Mouse (Mus musculus): Measurements from ENCODE around the gene Sirt2. TPM values are rescaled to one million over a fixed set of nuclear protein-coding genes. Genes with fewer than 3 reads are reported as not detected.
A peak's percentile ranks its signal among the peaks of the same experiment; 100 is the strongest.

The Sirt2 gene
- total and polyA plus RNA-seq, 3 experiments = 34.1 to 103 (median 60.0) TPM

DNA sequence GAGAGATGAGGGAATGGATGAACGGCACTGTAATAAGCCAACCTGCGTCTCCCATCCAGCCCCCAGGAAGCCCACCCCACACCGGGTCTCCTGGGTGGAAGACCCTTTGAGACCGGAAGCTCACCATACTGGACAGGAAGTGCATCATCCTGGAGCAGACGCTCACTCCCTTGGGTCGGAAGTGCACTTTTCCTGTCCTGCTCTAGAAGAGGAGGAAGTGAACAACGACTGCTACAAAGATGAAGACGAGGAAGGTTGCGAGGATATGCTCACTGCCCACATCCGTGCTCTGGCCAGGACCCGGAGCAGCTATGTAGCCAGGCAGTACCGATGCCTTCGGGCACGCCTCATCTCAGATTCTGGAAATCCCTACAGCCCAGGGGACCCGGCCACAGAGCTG is 29.3 kb downstream of the Sirt2 start:
- no peak for TF ChIP-seq GATA2 (IDR thresholded peaks at IDR 0.05; ENCODE audit: borderline replicate concordance, low read depth, low read length)
- no peak for TF ChIP-seq POLR2AphosphoS5 (IDR thresholded peaks at IDR 0.05; ENCODE audit: insufficient replicate concordance, low read depth, low read length)
- no peak for TF ChIP-seq TAL1 (conservative IDR thresholded peaks at IDR 0.05; ENCODE audit: low read depth, low read length)
- TF ChIP-seq CTCF (IDR thresholded peaks at IDR 0.05; ENCODE audit: low read depth, low read length) = no peak
- TF ChIP-seq GATA1 (IDR thresholded peaks at IDR 0.05; ENCODE audit: borderline replicate concordance, low read length) = no peak
- no peak for DNase-seq (ENCODE audit: low spot score)
- peaks cover 38% of the 10 kb centered on the region for H3K4me1 ChIP-seq (ENCODE audit: insufficient read depth, low read depth, low read length)
- peaks cover 18% of the 10 kb centered on the region; the same call in 1 of the 2 replicates for H3K27me3 ChIP-seq (ENCODE audit: insufficient read depth, low read length)
- ATAC-seq (ENCODE audit: extremely low read depth, insufficient number of reproducible peaks, low FRiP score, poor library complexity, severe bottlenecking) = no peak
- peak overlapping the region; percentile 10; the same call in 1 of the 2 replicates for H3K4me3 ChIP-seq (ENCODE audit: low read depth, low read length)
- H3K9me3 ChIP-seq (replicated peaks) = no peaks in the 10 kb centered on the region
- H3K36me3 ChIP-seq (replicated peaks) = no peaks in the 10 kb centered on the region

DNA sequence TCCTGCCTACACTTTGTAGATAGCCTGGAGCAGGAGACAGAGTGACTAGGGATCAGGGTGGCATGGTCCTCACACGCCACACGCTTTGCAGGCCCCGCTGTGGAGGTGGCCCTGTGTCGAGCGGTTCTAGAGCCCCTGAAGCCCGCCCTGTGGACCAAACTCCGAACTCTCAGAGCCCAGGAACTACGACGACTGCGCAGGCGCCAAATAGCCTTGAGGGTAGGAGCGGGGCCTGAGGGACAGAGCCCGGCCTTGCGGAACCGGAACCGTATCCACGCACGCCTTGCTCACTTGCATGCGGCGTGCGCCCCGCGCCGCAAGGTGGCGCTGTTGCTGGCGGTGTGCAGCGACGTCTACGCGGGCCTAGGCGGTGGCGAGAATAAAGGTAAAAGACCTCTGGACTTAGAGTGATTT is 30.0 kb downstream of the Sirt2 start:
- TF ChIP-seq POLR2AphosphoS5 (IDR thresholded peaks at IDR 0.05; ENCODE audit: insufficient replicate concordance, low read depth, low read length) (no peak), TAL1 (conservative IDR thresholded peaks at IDR 0.05; ENCODE audit: low read depth, low read length) (no peak), GATA2 (IDR thresholded peaks at IDR 0.05; ENCODE audit: borderline replicate concordance, low read depth, low read length) (no peak), CTCF (IDR thresholded peaks at IDR 0.05; ENCODE audit: low read depth, low read length) (peak; percentile 98), GATA1 (IDR thresholded peaks at IDR 0.05; ENCODE audit: borderline replicate concordance, low read length) (no peak)
- DNase-seq (ENCODE audit: low spot score) = peak; percentile 50
- H3K36me3 ChIP-seq (replicated peaks) = no peaks in the 10 kb centered on the region
- ATAC-seq (ENCODE audit: extremely low read depth, insufficient number of reproducible peaks, low FRiP score, poor library complexity, severe bottlenecking) = no peak
- peaks cover 18% of the 10 kb centered on the region; the same call in 1 of the 2 replicates for H3K27me3 ChIP-seq (ENCODE audit: insufficient read depth, low read length)
- peaks cover 38% of the 10 kb centered on the region for H3K4me1 ChIP-seq (ENCODE audit: insufficient read depth, low read depth, low read length)
- peak overlapping the region; percentile 37; the same call in 1 of the 2 replicates for H3K4me3 ChIP-seq (ENCODE audit: low read depth, low read length)
- H3K9me3 ChIP-seq (replicated peaks) = no peaks in the 10 kb centered on the region

DNA sequence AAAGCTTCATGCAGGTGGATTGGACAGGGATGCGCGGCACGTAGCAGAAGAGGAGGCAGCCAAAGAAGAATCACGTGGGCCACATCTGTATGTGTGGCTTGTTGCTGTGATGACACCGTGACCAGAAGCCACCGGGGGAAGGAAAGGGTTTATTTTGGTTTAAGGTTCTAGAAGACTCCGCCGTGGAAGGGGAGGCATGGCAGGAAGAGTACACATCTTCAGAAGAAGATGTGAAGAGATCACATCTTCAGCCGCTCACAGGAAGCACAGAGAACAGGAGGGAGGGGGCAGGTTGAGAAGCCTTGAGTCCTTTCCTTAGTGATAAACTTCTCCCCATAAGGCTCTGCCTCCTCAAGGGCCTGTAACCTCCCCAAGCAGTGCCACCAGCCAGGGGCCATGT is 33.5 kb downstream of the Sirt2 start:
- DNase-seq (ENCODE audit: low spot score) (no peak), ATAC-seq (ENCODE audit: extremely low read depth, insufficient number of reproducible peaks, low FRiP score, poor library complexity, severe bottlenecking) (no peak)
- H3K27me3 ChIP-seq (ENCODE audit: insufficient read depth, low read length) = peaks cover 7% of the 10 kb centered on the region; the same call in 1 of the 2 replicates
- peaks cover 40% of the 10 kb centered on the region for H3K4me1 ChIP-seq (ENCODE audit: insufficient read depth, low read depth, low read length)
- no peaks in the 10 kb centered on the region for H3K9me3 ChIP-seq (replicated peaks)
- no peaks in the 10 kb centered on the region for H3K36me3 ChIP-seq (replicated peaks)
- TF ChIP-seq CTCF (IDR thresholded peaks at IDR 0.05; ENCODE audit: low read depth, low read length) = no peak
- no peak for TF ChIP-seq POLR2AphosphoS5 (IDR thresholded peaks at IDR 0.05; ENCODE audit: insufficient replicate concordance, low read depth, low read length)
- no peak for TF ChIP-seq GATA2 (IDR thresholded peaks at IDR 0.05; ENCODE audit: borderline replicate concordance, low read depth, low read length)
- no peak for TF ChIP-seq GATA1 (IDR thresholded peaks at IDR 0.05; ENCODE audit: borderline replicate concordance, low read length)
- TF ChIP-seq TAL1 (conservative IDR thresholded peaks at IDR 0.05; ENCODE audit: low read depth, low read length) = no peak
- no peak overlapping the region for H3K4me3 ChIP-seq (ENCODE audit: low read depth, low read length)

DNA sequence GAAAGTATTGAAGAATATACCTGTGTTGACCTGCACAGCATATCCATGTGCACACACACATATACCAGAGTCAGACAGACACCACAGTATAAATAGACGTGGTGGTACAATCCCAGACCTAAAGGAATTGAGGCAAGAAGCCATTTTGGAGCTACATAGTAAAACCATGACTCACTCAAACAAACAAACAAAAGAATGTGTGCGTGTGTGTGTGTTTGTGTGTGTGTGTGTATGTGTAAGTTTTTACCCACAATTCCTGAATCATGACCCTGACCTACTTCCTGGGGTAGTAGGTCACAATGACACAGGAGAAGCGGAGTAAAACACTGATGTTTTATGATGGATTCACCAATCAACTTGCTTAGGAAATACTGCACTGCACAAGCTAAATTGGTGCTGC is 34.9 kb downstream of the Sirt2 start:
- ATAC-seq (ENCODE audit: extremely low read depth, insufficient number of reproducible peaks, low FRiP score, poor library complexity, severe bottlenecking) (no peak), DNase-seq (ENCODE audit: low spot score) (no peak)
- H3K9me3 ChIP-seq (replicated peaks) = no peaks in the 10 kb centered on the region
- no peak for TF ChIP-seq GATA2 (IDR thresholded peaks at IDR 0.05; ENCODE audit: borderline replicate concordance, low read depth, low read length)
- TF ChIP-seq TAL1 (conservative IDR thresholded peaks at IDR 0.05; ENCODE audit: low read depth, low read length) = no peak
- no peak for TF ChIP-seq POLR2AphosphoS5 (IDR thresholded peaks at IDR 0.05; ENCODE audit: insufficient replicate concordance, low read depth, low read length)
- no peak for TF ChIP-seq GATA1 (IDR thresholded peaks at IDR 0.05; ENCODE audit: borderline replicate concordance, low read length)
- no peaks in the 10 kb centered on the region for H3K27me3 ChIP-seq (ENCODE audit: insufficient read depth, low read length)
- H3K4me3 ChIP-seq (ENCODE audit: low read depth, low read length) = no peak overlapping the region
- H3K4me1 ChIP-seq (ENCODE audit: insufficient read depth, low read depth, low read length) = peaks cover 29% of the 10 kb centered on the region
- no peaks in the 10 kb centered on the region for H3K36me3 ChIP-seq (replicated peaks)

DNA sequence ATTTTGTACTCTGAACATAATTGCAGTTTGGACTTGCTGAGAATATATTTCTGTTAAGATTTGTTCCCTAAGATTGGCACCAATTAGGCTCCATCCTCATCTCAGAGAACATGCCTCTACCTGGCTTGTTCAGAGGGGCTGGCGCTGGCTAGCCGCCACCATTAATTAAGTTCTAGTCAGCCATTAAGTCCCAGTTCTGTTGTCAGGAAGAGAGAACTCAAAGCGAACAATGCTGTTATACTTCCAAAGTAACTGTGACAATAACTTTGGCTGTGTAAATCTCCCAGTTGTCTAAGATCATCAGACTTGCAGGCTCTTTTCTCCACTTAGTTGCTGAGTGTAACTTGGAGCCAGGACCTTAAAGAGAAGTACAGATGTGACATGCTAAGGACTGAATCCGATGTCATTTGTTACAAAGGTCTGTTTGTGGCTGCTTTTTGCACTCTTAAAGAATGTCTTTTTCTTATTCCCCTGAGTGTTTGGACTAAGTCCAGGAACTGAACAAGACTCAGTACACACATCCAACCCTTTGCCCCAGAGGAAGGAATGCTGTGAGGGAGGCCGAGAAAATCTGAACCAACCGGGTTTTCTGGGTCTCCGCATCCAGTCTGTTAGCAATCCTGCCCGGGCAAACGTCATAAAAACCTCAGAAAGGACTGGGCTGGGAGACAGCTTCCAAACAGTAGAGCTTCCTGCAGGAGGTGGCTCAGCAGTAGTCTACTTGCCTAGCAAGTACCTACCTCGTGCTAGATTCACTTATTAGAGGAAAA is 35.6 kb downstream of the Sirt2 start:
- TF ChIP-seq POLR2AphosphoS5 (IDR thresholded peaks at IDR 0.05; ENCODE audit: insufficient replicate concordance, low read depth, low read length) (no peak), GATA2 (IDR thresholded peaks at IDR 0.05; ENCODE audit: borderline replicate concordance, low read depth, low read length) (no peak), CTCF (IDR thresholded peaks at IDR 0.05; ENCODE audit: low read depth, low read length) (no peak), TAL1 (conservative IDR thresholded peaks at IDR 0.05; ENCODE audit: low read depth, low read length) (no peak), GATA1 (IDR thresholded peaks at IDR 0.05; ENCODE audit: borderline replicate concordance, low read length) (no peak)
- ATAC-seq (ENCODE audit: extremely low read depth, insufficient number of reproducible peaks, low FRiP score, poor library complexity, severe bottlenecking) (no peak), DNase-seq (ENCODE audit: low spot score) (no peak)
- Histone ChIP-seq H3K4me1 (ENCODE audit: insufficient read depth, low read depth, low read length) (peaks cover 27% of the 10 kb centered on the region), H3K4me3 (ENCODE audit: low read depth, low read length) (no peak overlapping the region), H3K36me3 (replicated peaks) (no peaks in the 10 kb centered on the region), H3K9me3 (replicated peaks) (no peaks in the 10 kb centered on the region), H3K27me3 (ENCODE audit: insufficient read depth, low read length) (no peaks in the 10 kb centered on the region)

DNA sequence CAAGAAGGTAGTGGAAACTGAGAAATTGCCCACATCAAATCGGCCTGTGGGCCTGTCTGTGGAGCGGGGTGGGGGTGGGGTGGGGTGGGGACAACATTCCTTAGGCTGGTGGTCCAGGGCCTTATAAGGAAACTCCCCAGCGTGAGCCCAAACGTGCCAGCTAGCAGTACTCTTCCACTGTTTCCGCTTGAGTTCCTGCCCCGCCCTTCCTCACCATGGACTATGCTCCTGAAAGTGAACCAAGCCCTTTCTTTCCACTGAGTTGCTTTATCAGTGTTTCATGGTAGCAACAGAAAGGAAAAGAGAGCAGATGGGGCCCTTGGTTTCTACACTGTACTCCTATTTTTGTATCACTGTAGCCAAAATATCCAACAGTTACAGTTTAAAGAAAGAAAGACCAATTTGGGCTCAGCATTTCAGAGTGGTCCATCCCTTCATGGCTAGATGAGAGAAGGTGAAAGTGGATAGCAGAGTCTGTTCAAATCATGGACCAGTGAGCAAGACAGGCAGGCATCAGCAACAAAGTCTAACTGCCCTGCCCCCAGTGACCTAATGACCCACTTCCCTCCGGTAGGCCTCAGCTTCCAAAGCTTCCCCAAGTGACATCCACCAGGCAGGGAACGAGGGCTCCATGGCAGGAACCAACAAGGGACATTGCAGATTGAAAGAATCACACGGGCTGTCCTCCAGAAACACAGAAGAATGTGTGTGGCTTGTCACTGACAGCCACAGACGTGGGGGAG is 36.5 kb downstream of the Sirt2 start:
- H3K9me3 ChIP-seq (replicated peaks) = no peaks in the 10 kb centered on the region
- no peak for DNase-seq (ENCODE audit: low spot score)
- H3K4me1 ChIP-seq (ENCODE audit: insufficient read depth, low read depth, low read length) = peaks cover 29% of the 10 kb centered on the region
- no peak overlapping the region for H3K4me3 ChIP-seq (ENCODE audit: low read depth, low read length)
- ATAC-seq (ENCODE audit: extremely low read depth, insufficient number of reproducible peaks, low FRiP score, poor library complexity, severe bottlenecking) = no peak
- no peak for TF ChIP-seq TAL1 (conservative IDR thresholded peaks at IDR 0.05; ENCODE audit: low read depth, low read length)
- TF ChIP-seq CTCF (IDR thresholded peaks at IDR 0.05; ENCODE audit: low read depth, low read length) = no peak
- no peak for TF ChIP-seq POLR2AphosphoS5 (IDR thresholded peaks at IDR 0.05; ENCODE audit: insufficient replicate concordance, low read depth, low read length)
- TF ChIP-seq GATA1 (IDR thresholded peaks at IDR 0.05; ENCODE audit: borderline replicate concordance, low read length) = no peak
- no peak for TF ChIP-seq GATA2 (IDR thresholded peaks at IDR 0.05; ENCODE audit: borderline replicate concordance, low read depth, low read length)
- no peaks in the 10 kb centered on the region for H3K36me3 ChIP-seq (replicated peaks)
- H3K27me3 ChIP-seq (ENCODE audit: insufficient read depth, low read length) = no peaks in the 10 kb centered on the region

Measured in G1E (cell line).